36 mouse cellular contexts compared by ENCODE assay signal in the genomic region with DNA sequence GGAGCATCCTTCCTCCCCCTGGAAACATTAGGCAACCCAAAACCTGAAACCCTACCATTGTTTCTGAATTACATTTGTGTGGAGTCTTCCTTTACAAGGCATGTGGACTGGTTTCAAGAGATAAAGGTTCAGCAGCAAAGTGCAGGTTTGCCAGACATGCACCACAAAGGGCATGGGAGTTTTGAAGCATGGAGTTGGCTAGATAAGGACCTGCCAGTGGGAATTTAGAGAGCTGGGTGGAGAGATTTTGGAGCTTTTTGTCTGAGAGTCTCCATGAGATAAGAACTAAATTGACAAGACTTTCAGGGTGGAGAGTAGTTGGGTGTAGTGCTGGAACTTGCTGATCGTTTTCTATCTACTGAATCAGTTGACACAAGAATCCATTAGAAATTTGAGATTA.
"Had no signal": no experiment of that assay in that cellular context is flagged by ENCODE, and none has a peak within 500 bp of the region (broad histone marks: within the 10 kb centered on the region; RNA-seq: fewer than 3 reads in every experiment).

No protein-coding gene starts in this region.

- H3K9ac ChIP-seq: heart, embryonic 12.5 days; heart, embryonic 13.5 days; heart, embryonic 15.5 days; hindbrain, embryonic 12.5 days; hindbrain, embryonic 13.5 days; hindbrain, embryonic 14.5 days; hindbrain, embryonic 15.5 days; intestine, embryonic 15.5 days; kidney, embryonic 15.5 days had no signal

- H3K4me2 ChIP-seq: heart, embryonic 11.5 days; heart, embryonic 12.5 days; heart, embryonic 13.5 days; heart, embryonic 15.5 days; hindbrain, embryonic 12.5 days; hindbrain, embryonic 13.5 days; hindbrain, embryonic 14.5 days; hindbrain, embryonic 15.5 days; intestine, embryonic 15.5 days; kidney, embryonic 15.5 days had no signal

- H3K36me3 ChIP-seq: heart, embryonic 10.5 days; heart, embryonic 12.5 days; heart, embryonic 13.5 days; heart, embryonic 15.5 days; hindbrain, embryonic 10.5 days; hindbrain, embryonic 12.5 days; hindbrain, embryonic 13.5 days; hindbrain, embryonic 15.5 days; intestine, embryonic 15.5 days; kidney, embryonic 15.5 days had no signal

- H3K4me1 ChIP-seq: heart, embryonic 10.5 days; heart, embryonic 12.5 days; heart, embryonic 13.5 days; heart, embryonic 15.5 days; hindbrain, embryonic 10.5 days; hindbrain, embryonic 12.5 days; hindbrain, embryonic 13.5 days; hindbrain, embryonic 15.5 days; intestine, embryonic 15.5 days; kidney, embryonic 15.5 days had no signal

- ATAC-seq: hindbrain, embryonic 16.5 days; hindbrain, postnatal 0 days; inflammation-experienced regulatory T-cells, adult 6 months; intestine, embryonic 15.5 days; intestine, embryonic 16.5 days; intestine, postnatal 0 days had no signal

- DNase-seq: heart, postnatal 10 days; heart, postnatal 14 days; heart, postnatal 36 days; heart, postnatal 4 days; kidney, adult 11 months; kidney, adult 18-20 months; kidney, adult 2 months; kidney, adult 8-10 months; kidney, adult 9 months; kidney, postnatal 10 days; kidney, postnatal 14 days; kidney, postnatal 25 days; kidney, postnatal 36 days; kidney, postnatal 4 days; layer of hippocampus, adult 9-11 months; layer of hippocampus, postnatal 36 days had no signal

- H3K27me3 ChIP-seq: heart, embryonic 12.5 days; heart, embryonic 13.5 days; heart, embryonic 15.5 days; hindbrain, embryonic 12.5 days; hindbrain, embryonic 13.5 days; hindbrain, embryonic 15.5 days; intestine, embryonic 15.5 days; kidney, embryonic 15.5 days had no signal

- H3K9me3 ChIP-seq: heart, embryonic 10.5 days; heart, embryonic 13.5 days; heart, embryonic 15.5 days; hindbrain, embryonic 10.5 days; hindbrain, embryonic 12.5 days; hindbrain, embryonic 13.5 days; hindbrain, embryonic 15.5 days; intestine, embryonic 15.5 days; kidney, embryonic 15.5 days had no signal

- H3K4me3 ChIP-seq: heart, embryonic 10.5 days; heart, embryonic 12.5 days; heart, embryonic 13.5 days; heart, embryonic 15.5 days; hindbrain, embryonic 10.5 days; hindbrain, embryonic 12.5 days; hindbrain, embryonic 13.5 days; hindbrain, embryonic 15.5 days; intestine, embryonic 15.5 days; kidney, embryonic 15.5 days; layer of hippocampus, adult 2 months; left cerebral cortex, adult 2 months had no signal

- H3K27ac ChIP-seq: heart, embryonic 10.5 days; heart, embryonic 13.5 days; heart, embryonic 15.5 days; hindbrain, embryonic 10.5 days; hindbrain, embryonic 12.5 days; hindbrain, embryonic 13.5 days; hindbrain, embryonic 14.5 days; hindbrain, embryonic 15.5 days; hindbrain, postnatal 0 days; intestine, embryonic 15.5 days; kidney, embryonic 15.5 days; kidney, postnatal 0 days; layer of hippocampus, adult 2 months; left cerebral cortex, adult 2 months had no signal
